Mouse (Mus musculus): ENCODE measurements around the gene Arfgap1.

Arfgap1 gene

DNA sequence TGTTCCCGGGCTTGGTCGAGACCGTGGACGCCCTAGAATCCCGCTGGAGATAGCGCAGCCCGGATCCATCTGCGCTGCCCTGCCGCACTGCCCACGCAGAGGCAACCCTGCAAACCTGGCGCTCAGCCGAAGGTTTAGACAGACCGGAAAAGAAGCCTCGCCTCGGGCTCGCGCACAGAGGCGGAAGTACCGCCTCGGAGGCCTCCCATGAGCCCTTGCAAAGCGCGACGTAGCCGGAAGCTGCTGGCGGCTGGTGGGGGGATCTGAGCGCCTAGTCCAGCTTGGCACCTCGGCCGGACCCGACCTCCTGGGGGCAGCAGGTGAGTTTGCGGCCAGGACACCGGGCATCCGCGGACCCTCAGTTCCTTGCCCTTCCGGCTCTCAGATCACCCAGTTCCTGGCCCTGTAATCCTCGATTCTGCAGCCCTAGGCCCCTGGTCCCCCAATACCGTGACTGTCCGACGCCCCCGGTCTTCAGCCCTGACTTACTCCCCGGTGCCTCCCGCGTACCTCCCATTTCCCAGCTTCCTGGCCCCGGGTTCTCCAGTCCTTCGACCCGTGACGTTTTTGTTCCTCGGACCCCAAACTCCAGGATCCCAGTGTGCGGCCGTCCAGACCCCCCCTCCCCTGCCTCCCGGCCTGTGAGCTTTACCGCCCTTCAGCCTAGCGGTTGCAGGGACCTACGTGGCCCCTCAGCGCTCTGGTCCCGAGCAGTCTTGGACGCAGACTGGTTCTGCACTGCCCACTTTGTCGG lies at the start of gene Arfgap1:
Arfgap1 (plus strand) TSS at position 216 of the 754 bp plus-strand sequence.
- peak; percentile 80 for DNase-seq (ENCODE audit: low read depth)

DNA sequence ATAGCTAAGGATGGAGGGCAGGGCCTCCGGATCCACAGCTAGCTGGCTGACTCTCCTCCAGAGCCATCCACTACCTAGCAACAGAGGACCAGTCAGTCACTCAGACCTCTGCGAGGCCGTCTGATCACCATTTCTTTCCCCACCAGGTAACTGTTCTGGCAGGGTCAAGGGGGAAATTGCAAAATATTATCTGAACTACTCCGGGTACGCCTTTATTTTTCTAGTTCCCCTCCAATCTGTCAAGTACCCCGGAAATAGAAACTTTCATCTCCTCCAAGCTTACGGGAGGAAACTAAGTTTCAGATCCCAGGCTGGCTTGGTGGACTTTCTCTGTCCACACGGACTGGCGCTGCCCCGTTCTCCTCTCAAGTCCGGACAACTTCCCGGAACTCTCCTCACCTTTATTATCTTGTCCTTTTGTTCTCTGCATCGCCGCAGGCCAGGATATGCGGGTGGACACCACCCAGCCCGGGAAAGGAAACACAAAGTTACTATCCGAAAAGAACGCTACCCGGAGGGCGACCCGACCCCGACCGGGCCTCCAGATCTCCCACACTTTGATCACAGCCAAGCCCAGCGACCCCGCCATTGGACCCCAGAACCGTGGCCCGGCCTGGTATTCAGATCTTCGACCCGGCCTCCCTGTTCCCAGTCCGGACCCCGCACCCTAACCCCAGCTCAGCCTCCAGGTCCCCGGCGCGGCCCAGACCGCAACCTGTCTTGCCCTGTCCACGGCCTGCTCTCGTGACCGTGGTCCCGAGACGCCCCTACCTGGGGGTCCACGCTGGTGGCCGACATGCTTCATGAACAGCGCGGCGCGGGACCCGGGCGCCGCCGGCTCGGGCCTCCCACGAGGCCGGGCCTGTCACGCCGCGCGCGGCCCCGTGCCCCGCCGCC lies 46.9 kb upstream of the Arfgap1 start:
- no peak for DNase-seq (ENCODE audit: low read depth)

- DNase-seq (ENCODE audit: low read depth) = peak; percentile 96
Observed at GRCm38 (mm10) chr2:180920810-180921400, 46.1 kb upstream of the Arfgap1 start, which contains the start of gene Ythdf1. Gene Ythdf1 (minus strand): TSS chr2:180920949.

GRCm38 (mm10) chr2:180922739-180923138 lies 44.3 kb upstream of the Arfgap1 start:
- no peak for DNase-seq (ENCODE audit: low read depth)

DNA sequence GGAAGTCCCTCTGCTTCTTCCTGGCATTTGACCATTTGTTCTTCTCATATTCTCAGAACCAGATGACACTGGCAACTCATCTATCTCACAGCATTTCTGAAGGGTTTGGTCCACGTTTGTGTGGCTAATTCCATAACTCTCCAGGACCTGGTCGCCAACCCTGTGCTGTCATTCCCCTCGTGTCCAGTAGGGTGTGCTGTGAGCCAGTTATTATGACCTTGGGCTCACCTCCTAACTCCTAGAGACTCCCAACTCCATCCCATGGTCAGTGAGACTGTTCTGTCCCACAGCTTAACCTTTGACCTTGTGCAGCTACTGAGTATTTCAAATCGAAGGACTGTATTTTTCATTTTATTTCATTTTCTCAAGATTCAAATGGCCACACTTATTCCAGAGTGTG lies 41.8 kb upstream of the Arfgap1 start:
- peak; percentile 55 for DNase-seq (ENCODE audit: low read depth)

GRCm38 (mm10) chr2:180928723-180929122 lies 38.3 kb upstream of the Arfgap1 start, which contains the start of gene Birc7:
Gene Birc7 (plus strand): TSS chr2:180929023.
- no peak for DNase-seq (ENCODE audit: low read depth)

DNA sequence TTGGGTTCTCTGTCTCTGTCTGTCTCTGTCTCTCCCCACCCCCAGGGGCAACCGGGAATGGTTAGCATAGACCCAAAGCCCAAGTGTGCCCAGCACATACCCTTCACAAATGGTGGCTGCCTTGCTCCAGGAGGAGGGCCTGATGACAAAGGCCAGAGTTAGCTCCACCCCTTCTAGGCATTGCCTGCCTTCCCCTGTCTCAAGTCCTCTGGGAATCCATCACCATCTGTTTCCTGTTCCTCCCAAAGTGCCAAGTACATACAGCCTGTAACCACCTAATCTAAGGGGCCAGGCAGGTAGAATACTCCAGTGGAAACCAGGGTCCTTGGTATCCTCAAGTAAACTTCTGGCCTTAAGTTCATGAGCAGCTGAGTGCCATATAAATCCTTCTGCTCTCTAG lies 34.6 kb upstream of the Arfgap1 start:
- no peak for DNase-seq (ENCODE audit: low read depth)

- DNase-seq (ENCODE audit: low read depth) = no peak
Observed at GRCm38 (mm10) chr2:180940187-180940586, 26.8 kb upstream of the Arfgap1 start.

DNA sequence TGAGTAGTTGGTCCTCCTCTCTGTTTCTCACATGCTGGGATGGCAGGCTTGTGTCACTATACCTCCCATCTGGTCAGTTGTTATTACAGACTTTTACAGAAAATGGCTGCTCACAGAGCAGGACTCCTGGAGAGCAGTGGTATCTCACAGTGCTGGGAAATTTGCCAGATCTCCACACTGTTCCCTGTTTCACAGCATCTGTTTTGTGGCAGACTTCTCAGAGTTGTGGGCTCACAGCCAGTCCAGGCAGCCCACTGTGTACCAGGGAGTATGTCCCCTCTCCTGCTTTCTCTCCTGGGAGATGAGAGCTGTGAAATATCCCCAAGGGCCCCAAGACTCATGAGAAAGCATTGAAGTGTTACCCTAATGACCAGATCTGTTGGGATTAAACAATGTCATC lies 25.2 kb upstream of the Arfgap1 start:
- no peak for DNase-seq (ENCODE audit: low read depth)

- DNase-seq (ENCODE audit: low read depth) = no peak
Observed at GRCm38 (mm10) chr2:180949947-180950346, 17.1 kb upstream of the Arfgap1 start.

GRCm38 (mm10) chr2:180952731-180953171 lies 14.3 kb upstream of the Arfgap1 start:
- DNase-seq (ENCODE audit: low read depth) = no peak

DNA sequence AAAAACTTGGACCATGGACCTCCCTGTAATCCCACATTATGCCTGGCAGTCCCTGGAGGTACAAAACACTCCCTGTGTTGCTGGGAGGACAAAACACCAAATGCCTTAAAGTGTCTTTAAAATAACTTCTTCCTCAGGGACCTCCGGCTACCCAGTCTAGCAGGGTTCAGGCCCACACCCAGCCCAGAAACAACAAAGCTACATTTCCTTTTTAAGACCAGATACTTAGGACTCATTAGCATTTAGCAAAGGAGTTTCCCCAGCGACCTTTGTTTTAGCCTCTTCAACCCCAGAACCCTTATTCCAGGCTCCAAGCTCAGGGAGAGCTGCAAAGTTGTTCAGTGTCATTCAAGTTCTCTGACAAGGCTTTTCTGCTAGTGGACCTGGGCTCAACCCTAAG lies 13.4 kb upstream of the Arfgap1 start:
- no peak for DNase-seq (ENCODE audit: low read depth)

- DNase-seq (ENCODE audit: low read depth) = no peak
Observed at GRCm38 (mm10) chr2:180954061-180955047, 12.7 kb upstream of the Arfgap1 start, which contains the start of gene Nkain4. Gene Nkain4 (minus strand): TSS chr2:180954699.

DNA sequence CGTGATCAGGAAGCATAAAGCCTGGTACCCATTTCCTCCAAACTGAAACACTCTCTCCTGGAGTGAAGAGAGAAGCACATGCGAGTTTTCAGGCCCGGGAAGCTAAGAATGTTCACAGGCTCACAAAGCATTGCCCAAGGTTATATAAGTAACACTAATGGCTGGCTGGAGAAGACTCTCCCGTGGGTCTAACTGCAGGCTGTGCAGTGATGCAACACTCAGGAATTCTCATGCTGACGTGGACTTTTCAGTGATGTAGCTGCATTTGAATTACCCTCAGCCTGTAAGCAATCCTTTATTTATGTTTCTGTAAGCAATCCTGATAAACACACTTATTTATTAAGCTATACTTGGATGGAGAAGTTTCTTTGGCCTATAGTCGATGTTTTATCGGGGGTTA lies 7.4 kb upstream of the Arfgap1 start:
- no peak for DNase-seq (ENCODE audit: low read depth)

- no peak for DNase-seq (ENCODE audit: low read depth)
Observed at GRCm38 (mm10) chr2:180960187-180960586, 6.8 kb upstream of the Arfgap1 start.

GRCm38 (mm10) chr2:180962616-180963308 lies 4.3 kb upstream of the Arfgap1 start:
- no peak for DNase-seq (ENCODE audit: low read depth)

DNA sequence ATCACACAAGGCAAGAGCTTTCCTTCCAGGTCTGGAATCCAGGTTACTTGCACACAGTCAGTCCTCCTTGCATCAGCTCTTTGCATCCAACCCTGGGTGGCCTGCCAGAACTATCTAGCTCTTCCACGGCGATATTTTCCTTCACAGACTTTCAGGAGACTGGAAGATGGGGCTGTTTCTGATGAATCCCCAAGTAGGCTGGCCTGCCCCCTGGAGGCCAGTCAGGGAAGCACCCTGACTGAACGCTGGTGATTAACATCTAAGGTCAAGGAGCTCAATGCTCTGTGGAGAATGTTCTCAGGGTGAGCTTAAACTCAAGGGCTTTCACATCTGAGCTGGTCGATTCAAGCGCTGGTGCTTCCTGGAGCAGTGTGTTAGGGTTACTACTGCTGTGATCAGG lies 3.1 kb upstream of the Arfgap1 start:
- peak; percentile 62 for DNase-seq (ENCODE audit: low read depth)

DNA sequence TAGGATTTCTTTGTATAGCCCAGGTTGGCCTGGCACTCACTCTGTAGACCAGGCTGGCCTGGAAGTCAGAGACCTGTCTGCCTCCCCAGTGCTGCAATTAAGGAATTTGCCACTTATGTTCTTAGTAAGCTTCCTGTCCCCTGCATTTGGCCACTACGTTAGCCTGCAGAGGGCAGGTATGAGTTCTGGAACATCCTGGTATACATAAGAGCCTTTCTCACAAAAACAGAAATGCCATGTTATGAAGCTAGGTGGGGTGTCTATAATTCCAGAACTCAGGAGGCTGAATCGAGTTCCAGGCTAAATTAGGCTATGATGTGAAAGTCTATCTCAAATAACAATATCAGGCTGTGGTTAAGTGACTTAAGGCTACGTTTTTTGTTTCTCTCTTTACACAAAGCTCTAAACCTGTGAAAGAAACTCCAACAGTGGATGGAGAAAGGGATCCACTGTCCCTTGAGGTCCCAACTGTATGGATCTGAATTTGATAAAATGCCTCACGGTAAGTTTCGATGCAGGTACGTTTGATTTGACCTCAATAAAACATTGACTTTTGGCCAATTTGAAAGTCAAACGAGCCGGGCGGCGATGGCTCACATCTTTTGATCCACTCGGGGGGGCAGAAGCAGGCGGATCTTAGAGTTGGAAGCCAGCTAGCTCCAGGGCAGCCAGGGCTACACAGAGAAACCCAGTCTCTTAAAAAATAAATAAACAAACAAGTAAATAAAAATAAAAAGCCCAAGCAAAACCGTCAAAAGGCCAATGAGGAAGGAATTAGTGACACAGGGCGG lies 738 bp upstream of the Arfgap1 start:
- peak; percentile 24 for DNase-seq (ENCODE audit: low read depth)

DNA sequence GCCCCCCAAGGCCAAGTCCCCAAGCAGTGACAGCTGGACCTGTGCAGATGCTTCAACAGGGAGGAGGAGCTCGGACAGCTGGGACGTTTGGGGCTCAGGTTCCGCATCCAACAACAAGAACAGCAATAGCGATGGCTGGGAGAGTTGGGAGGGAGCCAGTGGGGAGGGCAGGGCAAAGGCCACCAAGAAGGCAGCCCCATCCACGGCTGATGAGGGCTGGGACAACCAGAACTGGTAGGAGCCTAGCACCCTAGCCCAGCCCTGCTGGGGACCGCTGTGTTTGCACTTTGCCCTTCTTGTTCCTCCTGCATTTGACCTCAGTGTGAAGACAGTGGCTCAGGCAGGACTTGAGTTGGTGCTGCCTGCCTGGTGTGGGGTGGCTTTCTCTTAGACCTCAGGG lies 14.1 kb downstream of the Arfgap1 start:
- DNase-seq (ENCODE audit: low read depth) = no peak

- no peak for DNase-seq (ENCODE audit: low read depth)
Observed at GRCm38 (mm10) chr2:180985635-180986034, 18.6 kb downstream of the Arfgap1 start.

Measured in c-Kit-positive CD71-negative TER-119-negative erythroid progenitor cells, embryonic 14.5 days (primary cell).